Mouse (Mus musculus): ENCODE measurements around the gene Foxo1. TPM values are rescaled to one million over a fixed set of nuclear protein-coding genes. Genes with fewer than 3 reads are reported as not detected.

Foxo1 gene
- 3.8 and 5.3 TPM in 2 replicates for polyA plus RNA-seq (2012; rRNA removed)

DNA sequence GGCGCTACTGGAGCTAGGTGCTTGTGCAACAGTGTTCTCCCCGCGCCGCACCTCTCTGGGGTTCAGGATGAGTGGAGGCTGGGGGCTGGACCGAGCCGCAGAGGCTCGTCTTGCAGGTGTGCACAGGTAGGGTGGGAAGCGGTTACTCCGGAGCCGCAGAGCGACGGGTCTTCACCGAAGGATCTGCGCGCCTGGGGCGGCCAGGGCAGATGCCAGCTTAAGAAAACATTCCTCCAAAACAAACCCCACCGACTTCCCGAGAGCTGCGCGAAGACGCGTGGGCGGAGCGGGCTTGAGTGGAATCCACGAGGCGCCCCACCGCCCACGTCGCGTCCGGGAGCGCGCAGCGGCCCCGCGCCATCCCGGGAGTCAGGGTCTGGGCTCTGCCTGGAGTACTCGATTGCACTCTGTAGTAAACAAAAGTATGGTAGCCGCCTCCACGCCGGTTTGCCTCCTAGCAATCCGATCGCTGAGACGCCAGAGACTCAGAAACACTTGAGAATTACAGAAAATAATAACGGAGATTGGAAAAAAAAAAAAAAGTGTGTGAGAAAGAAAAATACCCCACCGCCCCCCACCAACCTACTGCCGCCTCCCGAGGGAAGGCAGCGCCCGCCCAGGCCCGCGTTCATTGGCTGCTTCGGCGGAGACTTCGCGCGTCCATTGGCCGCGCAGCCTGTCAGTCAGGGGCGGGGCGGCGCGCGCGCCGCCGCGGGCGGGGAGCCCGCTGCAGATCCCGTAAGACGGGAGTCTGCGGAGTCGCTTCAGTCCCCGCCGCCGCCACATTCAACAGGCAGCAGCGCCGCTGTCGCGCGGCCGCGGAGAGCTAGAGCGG is at the start of gene Foxo1:
Gene Foxo1 (plus strand): TSS at position 685 of the 835 bp plus-strand sequence.

Other genes starting within 250 kb of the Foxo1 start
- gene Maml3, start 163.3 kb upstream of the Foxo1 start, polyA plus RNA-seq (2012; rRNA removed) = 0.73 and 0.87 TPM in 2 replicates